Mouse (Mus musculus) mature B cell (primary cell): ENCODE results near the gene Vkorc1l1.
"Not testable (repeated sequence)": the region's sequence is repeated elsewhere in the genome, so short reads cannot be mapped to it uniquely, and the experiment has no call there.

Experiments used
- in situ Hi-C: fragments of 300-500 bp; cut with MboI; formaldehyde crosslinking; loops from 2 replicates; pipeline ENCODE4 v1.14.3; 2019

Gene Vkorc1l1

GRCm38 (mm10) chr5:129941495-129942045 is at the start of gene Vkorc1l1:
TSS of gene Vkorc1l1 (plus strand) at chr5:129941970.
- in situ Hi-C loops = no loop called here

GRCm38 (mm10) chr5:129895198-129896088 is 46.3 kb upstream of the Vkorc1l1 start, which contains the start of gene Zbed5:
TSS of gene Zbed5 (plus strand) at chr5:129895723.
- in situ Hi-C loops = no loop called here

- in situ Hi-C loops = no loop called here
Measured at GRCm38 (mm10) chr5:129898449-129898848, 43.3 kb upstream of the Vkorc1l1 start, which contains the start of gene Phkg1. TSS of gene Phkg1 (minus strand) at chr5:129898549.

GRCm38 (mm10) chr5:129907775-129908174 is 34.0 kb upstream of the Vkorc1l1 start:
- in situ Hi-C loops = no loop called here

- in situ Hi-C loops = no loop called here
Measured at GRCm38 (mm10) chr5:129908242-129908965, 33.4 kb upstream of the Vkorc1l1 start, which contains the start of gene Nupr1l. TSS of gene Nupr1l (plus strand) at chr5:129908540.

DNA sequence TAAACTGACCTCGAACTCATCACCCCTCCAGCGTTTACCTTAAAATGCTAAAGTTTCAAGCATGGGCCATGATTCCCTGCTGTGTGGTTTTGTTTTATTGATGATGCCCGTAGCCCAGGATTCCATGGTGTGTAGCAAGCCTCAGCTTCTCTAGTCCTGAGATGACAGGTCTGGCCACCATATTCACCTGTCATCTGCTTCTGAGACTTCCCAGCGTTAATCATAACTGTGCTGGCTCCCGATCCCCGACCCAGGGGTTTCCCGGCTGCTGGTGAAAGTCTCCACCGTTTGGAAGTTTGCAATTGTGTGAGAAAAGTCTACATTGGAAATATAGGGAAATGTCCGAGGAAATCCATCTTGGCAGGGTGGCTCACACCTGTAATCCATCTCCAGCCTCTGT is 32.6 kb upstream of the Vkorc1l1 start:
- in situ Hi-C loops = no loop called here

- in situ Hi-C loops = no loop called here
Measured at GRCm38 (mm10) chr5:129909591-129909990, 32.2 kb upstream of the Vkorc1l1 start.

DNA sequence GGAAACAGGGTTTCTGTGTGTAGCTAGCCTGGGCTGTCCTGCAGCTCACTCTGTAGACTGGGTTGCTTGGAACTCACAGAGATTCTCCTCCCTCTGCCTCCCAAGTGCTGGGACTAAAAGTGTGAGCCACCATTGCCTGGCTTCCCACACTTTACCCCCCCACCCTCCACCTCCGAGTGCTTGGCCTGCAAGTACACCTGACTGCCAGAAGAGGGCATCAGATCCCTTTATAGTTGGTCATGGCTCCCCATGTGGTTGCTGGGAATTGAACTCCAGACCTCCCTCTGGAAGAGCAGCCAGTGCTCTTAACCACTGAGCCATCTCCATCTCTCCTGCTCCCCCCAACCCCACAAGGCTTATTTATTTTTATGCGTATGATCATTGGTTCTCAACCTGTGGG is 27.7 kb upstream of the Vkorc1l1 start:
- in situ Hi-C loops = no loop called here

- in situ Hi-C loops = not testable (repeated sequence)
Measured at GRCm38 (mm10) chr5:129915491-129915890, 26.3 kb upstream of the Vkorc1l1 start.

- in situ Hi-C loops = no loop called here
Measured at GRCm38 (mm10) chr5:129918065-129918651, 23.6 kb upstream of the Vkorc1l1 start.

DNA sequence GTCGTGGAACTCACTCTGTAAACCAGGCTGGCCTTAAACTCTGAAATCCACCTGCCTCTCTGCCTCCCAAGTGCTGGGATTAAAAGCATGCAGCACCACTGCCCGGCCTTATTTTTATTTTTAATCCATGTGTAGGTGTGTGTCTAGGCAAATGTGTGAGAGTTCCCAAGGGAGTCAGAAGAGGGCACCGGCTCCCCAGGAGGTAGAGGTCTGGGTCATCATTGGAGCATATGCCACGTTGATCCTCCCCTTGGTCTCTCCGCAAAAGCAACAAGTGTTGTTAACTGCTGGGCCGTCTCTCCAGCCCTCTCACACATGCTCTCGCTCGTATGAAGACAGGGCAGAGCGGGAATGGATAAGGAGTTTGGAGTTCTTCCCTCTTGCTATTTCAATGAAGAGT is 23.0 kb upstream of the Vkorc1l1 start:
- in situ Hi-C loops = no loop called here

- in situ Hi-C loops = no loop called here
Measured at GRCm38 (mm10) chr5:129919320-129919719, 22.4 kb upstream of the Vkorc1l1 start.

DNA sequence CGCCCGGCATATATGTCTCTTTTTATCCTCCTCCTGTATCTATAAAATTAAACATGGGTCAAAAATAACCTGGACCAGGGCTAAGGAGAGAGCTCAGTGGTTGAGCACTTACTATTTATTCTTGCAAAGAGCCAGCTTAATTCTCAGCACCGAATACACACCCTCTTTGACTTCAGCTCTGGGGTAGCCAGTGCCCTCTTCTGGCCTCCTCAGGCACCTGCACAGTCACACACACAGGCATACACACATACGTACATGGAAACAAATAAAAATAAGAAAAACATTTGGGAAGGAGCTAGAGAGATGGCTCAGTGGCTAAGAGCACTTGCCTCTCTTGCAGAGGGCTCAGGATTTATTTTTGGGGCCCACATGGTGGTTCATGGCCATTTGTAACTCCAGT is 19.8 kb upstream of the Vkorc1l1 start:
- in situ Hi-C loops = no loop called here

- in situ Hi-C loops = no loop called here
Measured at GRCm38 (mm10) chr5:129924820-129925452, 16.8 kb upstream of the Vkorc1l1 start.

GRCm38 (mm10) chr5:129925933-129926332 is 15.8 kb upstream of the Vkorc1l1 start:
- in situ Hi-C loops = no loop called here

GRCm38 (mm10) chr5:129929924-129930855 is 11.6 kb upstream of the Vkorc1l1 start:
- in situ Hi-C loops = no loop called here

- in situ Hi-C loops = no loop called here
Measured at GRCm38 (mm10) chr5:129936941-129937340, 4.8 kb upstream of the Vkorc1l1 start.

DNA sequence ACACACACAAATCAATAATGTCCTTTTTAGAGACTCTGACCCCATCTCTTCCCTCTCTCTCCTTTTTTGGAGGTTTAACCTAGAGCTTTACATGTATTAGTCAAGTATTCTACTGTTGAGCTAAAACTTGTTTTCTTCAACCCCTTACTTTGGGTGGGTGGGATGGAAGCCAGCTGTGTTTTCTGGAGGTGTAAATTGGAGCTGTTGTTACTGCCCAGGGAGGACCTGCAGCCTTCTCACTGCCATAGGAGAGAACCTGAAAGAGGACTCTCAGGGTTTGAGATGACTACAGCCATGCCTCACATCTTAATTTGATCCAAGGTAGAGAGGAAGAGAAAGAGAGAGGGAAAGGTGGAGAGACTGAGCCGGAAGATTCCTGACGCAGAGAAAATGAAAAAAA is 1.5 kb upstream of the Vkorc1l1 start:
- in situ Hi-C loops = no loop called here

DNA sequence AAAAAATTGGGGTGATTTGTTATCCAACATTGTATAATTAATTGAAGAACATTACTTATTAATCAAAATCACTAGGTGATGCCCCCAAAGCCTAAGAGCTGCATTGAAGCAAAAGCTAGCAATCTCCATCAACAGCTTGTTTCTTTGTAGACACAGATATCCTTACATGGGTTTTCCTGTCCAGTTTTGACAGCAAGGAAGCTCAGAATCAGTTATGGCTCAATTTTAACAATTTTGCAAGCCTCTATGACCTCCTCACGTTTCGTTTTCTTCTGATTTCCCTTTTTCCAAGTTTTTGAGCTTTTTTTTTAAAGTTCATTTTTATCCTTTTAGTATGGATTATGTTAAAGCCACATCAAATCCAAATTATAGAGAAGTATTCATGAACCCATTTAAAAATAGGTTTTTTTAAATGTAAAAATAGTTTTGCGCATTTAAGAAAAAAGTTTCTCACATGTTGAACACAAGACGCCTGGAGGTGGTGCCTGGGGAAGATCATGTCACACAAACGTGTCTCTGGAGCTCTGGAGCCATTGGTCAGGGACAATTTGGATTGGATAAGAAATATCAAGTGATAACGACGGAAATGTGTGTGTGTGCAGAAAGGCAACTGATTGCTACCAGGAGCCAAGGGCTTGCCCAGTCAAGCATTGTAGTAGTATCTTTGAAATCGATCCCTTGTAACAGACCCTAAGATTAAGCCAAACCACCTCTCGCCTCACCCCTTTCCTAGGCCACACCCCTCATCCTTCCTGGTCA is 855 bp upstream of the Vkorc1l1 start:
- in situ Hi-C loops = no loop called here
